Mouse (Mus musculus) kidney, adult 11 months (tissue): ENCODE data around the gene Kcnh1.
A peak's percentile ranks its signal among the peaks of the same experiment; 100 is the strongest.

Experiments used
- DNase-seq: peaks from one replicate; pipeline ENCODE4 v3.0.0; 2022

The Kcnh1 gene

GRCm38 (mm10) chr1:192476704-192477103, 286.1 kb downstream of the Kcnh1 start:
- DNase-seq = no peak

- DNase-seq = no peak
Measured at GRCm38 (mm10) chr1:192477556-192477955, 287.0 kb downstream of the Kcnh1 start.

GRCm38 (mm10) chr1:192478176-192478575, 287.6 kb downstream of the Kcnh1 start:
- no peak for DNase-seq

GRCm38 (mm10) chr1:192480072-192480784, 289.7 kb downstream of the Kcnh1 start:
- DNase-seq = no peak

- DNase-seq = no peak
Measured at GRCm38 (mm10) chr1:192481446-192481845, 290.9 kb downstream of the Kcnh1 start.

- DNase-seq = no peak
Measured at GRCm38 (mm10) chr1:192485030-192485429, 294.5 kb downstream of the Kcnh1 start.

GRCm38 (mm10) chr1:192487571-192487970, 297.0 kb downstream of the Kcnh1 start:
- DNase-seq = no peak

- DNase-seq = no peak
Measured at GRCm38 (mm10) chr1:192489908-192490825, 299.6 kb downstream of the Kcnh1 start.

- DNase-seq = no peak
Measured at GRCm38 (mm10) chr1:192497505-192497904, 306.9 kb downstream of the Kcnh1 start.

- no peak for DNase-seq
Measured at GRCm38 (mm10) chr1:192502016-192502415, 311.4 kb downstream of the Kcnh1 start.

- no peak for DNase-seq
Measured at GRCm38 (mm10) chr1:192502835-192503234, 312.3 kb downstream of the Kcnh1 start.

GRCm38 (mm10) chr1:192503651-192504050, 313.1 kb downstream of the Kcnh1 start:
- no peak for DNase-seq

- DNase-seq = no peak
Measured at GRCm38 (mm10) chr1:192512821-192513220, 322.2 kb downstream of the Kcnh1 start.

GRCm38 (mm10) chr1:192515373-192515772, 324.8 kb downstream of the Kcnh1 start:
- no peak for DNase-seq

GRCm38 (mm10) chr1:192519713-192520112, 329.1 kb downstream of the Kcnh1 start:
- no peak for DNase-seq

- peak; percentile 8 for DNase-seq
Measured at GRCm38 (mm10) chr1:192520836-192521435, 330.4 kb downstream of the Kcnh1 start.

GRCm38 (mm10) chr1:192522376-192523178, 332.0 kb downstream of the Kcnh1 start:
- no peak for DNase-seq

- DNase-seq = no peak
Measured at GRCm38 (mm10) chr1:192525711-192526350, 335.3 kb downstream of the Kcnh1 start.

- DNase-seq = no peak
Measured at GRCm38 (mm10) chr1:192531490-192532146, 341.0 kb downstream of the Kcnh1 start.

GRCm38 (mm10) chr1:192532212-192532611, 341.6 kb downstream of the Kcnh1 start:
- no peak for DNase-seq

GRCm38 (mm10) chr1:192533016-192533415, 342.4 kb downstream of the Kcnh1 start:
- DNase-seq = no peak

- DNase-seq = no peak
Measured at GRCm38 (mm10) chr1:192536440-192536839, 345.9 kb downstream of the Kcnh1 start.
